Mouse (Mus musculus): Measurements from ENCODE around the gene Tas2r126. TPM values are rescaled to one million over a fixed set of nuclear protein-coding genes. Genes with fewer than 3 reads are reported as not detected.

The Tas2r126 gene
- total and polyA plus RNA-seq, 3 experiments, result not detected

- DNase-seq (ENCODE audit: low read depth, low spot score), result no peak
- Histone ChIP-seq H3K4me3 (ENCODE audit: control insufficient read depth in 1 of 2, insufficient read depth in 1 of 2, low read depth in 2 of 2, low read length in 2 of 2) (no peak within 1 kb of the TSS), H3K9ac (ENCODE audit: control insufficient read depth, low read depth, low read length, poor library complexity, severe bottlenecking) (no peak within 1 kb of the TSS), H3K79me2 (ENCODE audit: control insufficient read depth, insufficient read depth, low read length, poor library complexity) (no peaks in the 10 kb centered on the region), H3K9me3 (replicated peaks; ENCODE audit: insufficient read depth, low read length) (no peaks in the 10 kb centered on the region), H3K27me3 (ENCODE audit: control insufficient read depth in 1 of 2, insufficient read depth in 2 of 2, low read length in 2 of 2) (no peaks in the 10 kb centered on the region; a peak in 1 of 4 replicates), H3K36me3 (ENCODE audit: control insufficient read depth in 1 of 2, insufficient read depth in 2 of 2, low read length in 2 of 2) (no peaks in the 10 kb centered on the region), H3K27ac (ENCODE audit: control insufficient read depth, low read depth, low read length) (no peak within 1 kb of the TSS), H3K4me1 (ENCODE audit: control insufficient read depth in 1 of 2, insufficient read depth in 2 of 2, low read length in 2 of 2) (no peaks in the 10 kb centered on the region)
- TF ChIP-seq ETS1 (IDR thresholded peaks at IDR 0.05; ENCODE audit: low read depth, low read length) (no peak), POLR2AphosphoS2 (IDR thresholded peaks at IDR 0.05; ENCODE audit: low read length) (no peak), MEF2A (IDR thresholded peaks at IDR 0.05; ENCODE audit: extremely low read depth, insufficient replicate concordance, low read depth, low read length, poor library complexity, severe bottlenecking) (no peak), MAFK (IDR thresholded peaks at IDR 0.05; ENCODE audit: borderline replicate concordance, low read depth, low read length) (no peak), SIN3A (IDR thresholded peaks at IDR 0.05; ENCODE audit: low read length) (no peak), EP300 (IDR thresholded peaks at IDR 0.05; ENCODE audit: low read depth in 1 of 2, low read length in 2 of 2) (no peak), MYB (IDR thresholded peaks at IDR 0.05; ENCODE audit: low read depth, low read length) (no peak), NELFE (IDR thresholded peaks at IDR 0.05; ENCODE audit: low read depth, low read length) (no peak)
Measured at GRCm38 (mm10) chr6:42405134-42405533, 29.2 kb upstream of the Tas2r126 start, which contains the start of gene Tas2r135. Tas2r135 (plus strand) TSS chr6:42405434.

- no peak for DNase-seq (ENCODE audit: low read depth, low spot score)
- TF ChIP-seq HCFC1 (IDR thresholded peaks at IDR 0.05; ENCODE audit: low read depth, low read length) (no peak), E2F4 (IDR thresholded peaks at IDR 0.05; ENCODE audit: borderline replicate concordance, low read depth, low read length) (no peak), CHD2 (IDR thresholded peaks at IDR 0.05; ENCODE audit: low read length) (no peak), EP300 (IDR thresholded peaks at IDR 0.05; ENCODE audit: low read depth in 1 of 2, low read length in 2 of 2) (no peak), ELF1 (IDR thresholded peaks at IDR 0.05; ENCODE audit: low read depth, low read length) (no peak), TBP (IDR thresholded peaks at IDR 0.05; ENCODE audit: low read depth, low read length) (no peak), USF2 (IDR thresholded peaks at IDR 0.05; ENCODE audit: borderline replicate concordance in 1 of 2, insufficient read depth in 1 of 2, low read depth in 1 of 2, low read length in 2 of 2) (no peak), POLR2AphosphoS5 (IDR thresholded peaks at IDR 0.05; ENCODE audit: borderline replicate concordance, low read depth, low read length) (no peak), RCOR1 (IDR thresholded peaks at IDR 0.05; ENCODE audit: low read depth, low read length) (no peak), SIN3A (IDR thresholded peaks at IDR 0.05; ENCODE audit: low read length) (no peak), CHD1 (IDR thresholded peaks at IDR 0.05; ENCODE audit: low read depth, low read length) (no peak), ZKSCAN1 (IDR thresholded peaks at IDR 0.05; ENCODE audit: low read depth, low read length) (no peak), MEF2A (IDR thresholded peaks at IDR 0.05; ENCODE audit: extremely low read depth, insufficient replicate concordance, low read depth, low read length, poor library complexity, severe bottlenecking) (no peak), RAD21 (IDR thresholded peaks at IDR 0.05; ENCODE audit: low read depth, low read length) (no peak), BHLHE40 (IDR thresholded peaks at IDR 0.05; ENCODE audit: borderline replicate concordance, low read depth, low read length) (no peak), POLR2AphosphoS2 (IDR thresholded peaks at IDR 0.05; ENCODE audit: low read length) (no peak), NRF1 (IDR thresholded peaks at IDR 0.05; ENCODE audit: insufficient read depth, low read depth, low read length, poor library complexity, severe bottlenecking) (no peak), USF1 (IDR thresholded peaks at IDR 0.05; ENCODE audit: low read depth, low read length) (no peak)
Measured at GRCm38 (mm10) chr6:42419443-42419842, 14.9 kb upstream of the Tas2r126 start.

More at GRCm38 (mm10) chr6:42419443-42419842, 14.9 kb upstream of the Tas2r126 start:
- no peaks in the 10 kb centered on the region for H3K27me3 ChIP-seq (ENCODE audit: control insufficient read depth in 1 of 2, insufficient read depth in 2 of 2, low read length in 2 of 2)
- no peaks in the 10 kb centered on the region for H3K4me1 ChIP-seq (ENCODE audit: control insufficient read depth in 1 of 2, insufficient read depth in 2 of 2, low read length in 2 of 2)
- H3K27ac ChIP-seq (ENCODE audit: control insufficient read depth, low read depth, low read length), result no peak overlapping the region
- H3K36me3 ChIP-seq (ENCODE audit: control insufficient read depth in 1 of 2, insufficient read depth in 2 of 2, low read length in 2 of 2), result no peaks in the 10 kb centered on the region
- H3K9me3 ChIP-seq (replicated peaks; ENCODE audit: insufficient read depth, low read length), result no peaks in the 10 kb centered on the region
- H3K4me3 ChIP-seq (ENCODE audit: control insufficient read depth in 1 of 2, insufficient read depth in 1 of 2, low read depth in 2 of 2, low read length in 2 of 2), result no peak overlapping the region
- H3K9ac ChIP-seq (ENCODE audit: control insufficient read depth, low read depth, low read length, poor library complexity, severe bottlenecking), result no peak overlapping the region
- no peaks in the 10 kb centered on the region for H3K79me2 ChIP-seq (ENCODE audit: control insufficient read depth, insufficient read depth, low read length, poor library complexity)

Measured in MEL (cell line).